Mouse (Mus musculus) midbrain, postnatal 0 days (tissue): ENCODE data around the gene Cdca7l. TPM values are rescaled to one million over a fixed set of nuclear protein-coding genes. Genes with fewer than 3 reads are reported as not detected.

Source experiments
- ATAC-seq: fragments of 200-750 bp; cut with Nextera tagmentation; 2 replicates; pipeline ENCODE4 v1.8.0; 2017; ENCODE audit warnings: moderate number of reproducible peaks, mild to moderate bottlenecking, moderate TSS enrichment, moderate library complexity; ENCODE audit not compliant: low FRiP score
- DNase-seq: peaks from one replicate; pipeline ENCODE4 v3.0.0-alpha.2; 2015; ENCODE audit warnings: low spot score
- H3K27ac ChIP-seq: fragments of 300-500 bp; sonication (generic); 2 replicates; pipeline ENCODE4 v1.5.1; 2014; ENCODE audit warnings: low read depth, mild to moderate bottlenecking, low read length, mixed read lengths
- H3K27me3 ChIP-seq: fragments of 300-500 bp; sonication (generic); 2 replicates; pipeline ENCODE4 v1.6.1; 2014; ENCODE audit warnings: low read length, control low read depth, mixed read lengths; ENCODE audit not compliant: insufficient read depth
- H3K36me3 ChIP-seq: fragments of 300-500 bp; sonication (generic); 2 replicates; pipeline ENCODE4 v1.6.1; 2014; ENCODE audit warnings: low read length, control low read depth, mixed read lengths; ENCODE audit not compliant: insufficient read depth
- H3K4me1 ChIP-seq: fragments of 300-500 bp; sonication (generic); 2 replicates; pipeline ENCODE4 v1.6.1; 2014; ENCODE audit warnings: mild to moderate bottlenecking, control low read depth, antibody characterized with exemption, low read length, mixed read lengths; ENCODE audit not compliant: insufficient read depth
- H3K4me2 ChIP-seq: fragments of 300-500 bp; sonication (generic); 2 replicates; pipeline ENCODE4 v1.6.1; 2014; ENCODE audit warnings: low read depth, mild to moderate bottlenecking, low read length, mixed read lengths; ENCODE audit not compliant: poor library complexity, severe bottlenecking
- H3K4me3 ChIP-seq: fragments of 300-500 bp; sonication (generic); 2 replicates; pipeline ENCODE4 v1.5.1; 2014; ENCODE audit warnings: low read depth, mild to moderate bottlenecking, low read length, moderate library complexity
- H3K9ac ChIP-seq: fragments of 300-500 bp; sonication (generic); replicated peaks from 2 replicates; pipeline ENCODE4 v1.6.1; 2014; ENCODE audit warnings: mild to moderate bottlenecking, low read length, moderate library complexity, mixed read lengths; ENCODE audit not compliant: poor library complexity, severe bottlenecking
- H3K9me3 ChIP-seq: fragments of 300-500 bp; sonication (generic); 2 replicates; pipeline ENCODE4 v1.6.1; 2016; ENCODE audit warnings: low read length, control low read depth
- CTCF ChIP-seq: IDR thresholded peaks from 2 replicates; pipeline ENCODE4 v1.5.1; 2016; ENCODE audit warnings: antibody characterized with exemption, mild to moderate bottlenecking
- WGBS: fragments of 180-500 bp; shearing (Covaris S2); extraction: QIAGEN DNeasy Blood & Tissue Kit; methylation state at CpG from one replicate; pipeline ENCODE4 v1.1.7; 2014; 5-methylcytosine and 5-hydroxymethylcytosine counted together
- polyA plus RNA-seq: library from polyadenylated mRNA; unstranded; fragments of >200 nt; fragmentation: Nextera tagmentation; extraction: Ambion mirVana; gene quantifications from 2 replicates; pipeline ENCODE4 v1.2.1, GENCODE M21; 2015
- total RNA-seq: library from RNA; depleted of rRNA; stranded (reverse); fragments of >200 nt; gene quantifications from 2 replicates; pipeline ENCODE4 v1.2.3, GENCODE M21; 2014

Gene Cdca7l
- total and polyA plus RNA-seq, 2 experiments from 2014 or later = 2.2 to 2.5 TPM

GRCm38 (mm10) chr12:117809327-117810017 is 5.4 kb downstream of the Cdca7l start:
- Histone ChIP-seq H3K4me2 (no peak overlapping the region), H3K4me3 (no peak overlapping the region), H3K9me3 (no peaks in the 10 kb centered on the region), H3K9ac (no peak overlapping the region), H3K4me1 (peaks cover 3% of the 10 kb centered on the region; the same call in 1 of the 2 replicates), H3K36me3 (no peaks in the 10 kb centered on the region), H3K27ac (no peak overlapping the region), H3K27me3 (0 out of 2 replicates have a peak, but pooled peaks cover 3% of the 10 kb centered on the region)
- ATAC-seq = 0 out of 2 replicates have a peak, but pooled peaks have one; percentile 28
- TF ChIP-seq CTCF = no peak
- WGBS = 22% methylated on average over 10 of the region's 10 CpGs
- DNase-seq = peak; percentile 24

- Histone ChIP-seq H3K4me3 (no peak overlapping the region), H3K27ac (no peak overlapping the region), H3K4me2 (no peak overlapping the region), H3K9me3 (no peaks in the 10 kb centered on the region), H3K9ac (no peak overlapping the region), H3K36me3 (no peaks in the 10 kb centered on the region), H3K4me1 (peaks cover 3% of the 10 kb centered on the region; the same call in 1 of the 2 replicates), H3K27me3 (0 out of 2 replicates have a peak, but pooled peaks cover 3% of the 10 kb centered on the region)
- 24% methylated on average over 11 of the region's 11 CpGs for WGBS
- DNase-seq = peak; percentile 9
- no peak for TF ChIP-seq CTCF
- no peak for ATAC-seq
These were observed 6.0 kb downstream of the Cdca7l start for GRCm38 (mm10) chr12:117810074-117810473.

- H3K4me1 ChIP-seq = no peaks in the 10 kb centered on the region
- H3K4me2 ChIP-seq = no peak overlapping the region
- H3K36me3 ChIP-seq = no peaks in the 10 kb centered on the region
- DNase-seq (peak; percentile 79), ATAC-seq (peak; percentile 41; the same call in 1 of the 2 replicates)
- no peak overlapping the region for H3K4me3 ChIP-seq
- no peaks in the 10 kb centered on the region for H3K9me3 ChIP-seq
- 51% methylated on average over 4 of the region's 4 CpGs for WGBS
- H3K27ac ChIP-seq = no peak overlapping the region
- H3K27me3 ChIP-seq = peaks cover 6% of the 10 kb centered on the region; the same call in 1 of the 2 replicates
- no peak overlapping the region for H3K9ac ChIP-seq
- peak; percentile 85 for TF ChIP-seq CTCF
These were observed 16.2 kb downstream of the Cdca7l start for GRCm38 (mm10) chr12:117820138-117820858.

- Histone ChIP-seq H3K9me3 (no peaks in the 10 kb centered on the region), H3K27me3 (peaks cover 6% of the 10 kb centered on the region; the same call in 1 of the 2 replicates), H3K9ac (no peak overlapping the region), H3K27ac (no peak overlapping the region), H3K4me3 (no peak overlapping the region), H3K36me3 (no peaks in the 10 kb centered on the region), H3K4me2 (no peak overlapping the region), H3K4me1 (no peaks in the 10 kb centered on the region)
- no peak for DNase-seq
- ATAC-seq = no peak
- TF ChIP-seq CTCF = peak; percentile 57
These were observed 16.8 kb downstream of the Cdca7l start for GRCm38 (mm10) chr12:117820859-117821221.

GRCm38 (mm10) chr12:117821394-117821793 is 17.3 kb downstream of the Cdca7l start:
- H3K9ac ChIP-seq = no peak overlapping the region
- H3K4me1 ChIP-seq = no peaks in the 10 kb centered on the region
- H3K9me3 ChIP-seq = no peaks in the 10 kb centered on the region
- 67% methylated on average over 1 of the region's 1 CpGs for whole genome bisulfite sequencing
- ATAC-seq = no peak
- H3K4me2 ChIP-seq = no peak overlapping the region
- H3K4me3 ChIP-seq = no peak overlapping the region
- no peak overlapping the region for H3K27ac ChIP-seq
- no peak for DNase-seq
- no peak for TF ChIP-seq CTCF
- H3K27me3 ChIP-seq = peaks cover 6% of the 10 kb centered on the region; the same call in 1 of the 2 replicates
- no peaks in the 10 kb centered on the region for H3K36me3 ChIP-seq

GRCm38 (mm10) chr12:117828350-117828749 is 24.3 kb downstream of the Cdca7l start:
- Histone ChIP-seq H3K36me3 (no peaks in the 10 kb centered on the region), H3K27me3 (no peaks in the 10 kb centered on the region), H3K4me3 (no peak overlapping the region), H3K4me1 (no peaks in the 10 kb centered on the region), H3K9ac (no peak overlapping the region), H3K9me3 (no peaks in the 10 kb centered on the region), H3K4me2 (no peak overlapping the region), H3K27ac (no peak overlapping the region)
- ATAC-seq = no peak
- TF ChIP-seq CTCF = no peak
- 83% methylated on average over 3 of the region's 3 CpGs for WGBS
- DNase-seq = no peak
